Mouse (Mus musculus) MEL (cell line): ENCODE data around the gene Mybpc3. TPM values are rescaled to one million over a fixed set of nuclear protein-coding genes. Genes with fewer than 3 reads are reported as not detected.

Experiments used
- DNase-seq: peaks from one replicate; pipeline ENCODE4 v3.0.0; 2011; ENCODE audit warnings: low read depth, low spot score
- H3K27ac ChIP-seq: 2 replicates; pipeline ENCODE4 v1.5.1; 2012; ENCODE audit warnings: low read depth, mild to moderate bottlenecking, control low read depth, low read length, moderate library complexity; ENCODE audit not compliant: control insufficient read depth
- H3K27me3 ChIP-seq, 2 experiments: fragments of 150-350 bp in 1 of 2; sonication (generic) in 1 of 2; 2 replicates each; pipeline ENCODE4 v1.6.1; 2012; ENCODE audit warnings: low read length in 2 of 2, mild to moderate bottlenecking in 2 of 2, improper control_type of control experiment in 1 of 2, moderate library complexity in 1 of 2; ENCODE audit not compliant: insufficient read depth in 2 of 2, control insufficient read depth in 1 of 2
- H3K36me3 ChIP-seq, 2 experiments: 2 replicates each; pipeline ENCODE4 v1.6.1; 2012 to 2014; ENCODE audit warnings: low read length in 2 of 2, improper control_type of control experiment in 1 of 2, inconsistent platforms in 1 of 2, mild to moderate bottlenecking in 1 of 2; ENCODE audit not compliant: insufficient read depth in 2 of 2, control insufficient read depth in 1 of 2
- H3K4me1 ChIP-seq, 2 experiments: fragments of 150-350 bp in 1 of 2; sonication (generic) in 1 of 2; 2 replicates each; pipeline ENCODE4 v1.6.1; 2012; ENCODE audit warnings: low read length in 2 of 2, improper control_type of control experiment in 1 of 2, mild to moderate bottlenecking in 1 of 2; ENCODE audit not compliant: insufficient read depth in 2 of 2, control insufficient read depth in 1 of 2
- H3K4me3 ChIP-seq, 2 experiments: fragments of 150-350 bp in 1 of 2; sonication (generic) in 1 of 2; 2 replicates each; pipeline ENCODE4 v1.5.1; 2012; ENCODE audit warnings: low read depth in 2 of 2, low read length in 2 of 2, mild to moderate bottlenecking in 2 of 2, moderate library complexity in 2 of 2, control low read depth in 1 of 2, improper control_type of control experiment in 1 of 2; ENCODE audit not compliant: control insufficient read depth in 1 of 2, insufficient read depth in 1 of 2
- H3K79me2 ChIP-seq: 2 replicates; pipeline ENCODE4 v1.6.1; 2012; ENCODE audit warnings: mild to moderate bottlenecking, low read length, moderate library complexity; ENCODE audit not compliant: control insufficient read depth, poor library complexity, insufficient read depth
- H3K9ac ChIP-seq: 2 replicates; pipeline ENCODE4 v1.6.1; 2012; ENCODE audit warnings: low read depth, mild to moderate bottlenecking, control low read depth, low read length, moderate library complexity; ENCODE audit not compliant: control insufficient read depth, poor library complexity, severe bottlenecking
- H3K9me3 ChIP-seq: fragments of 150-350 bp; sonication (generic); replicated peaks from 2 replicates; pipeline ENCODE4 v1.6.1; 2012; ENCODE audit warnings: mild to moderate bottlenecking, low read length, improper control_type of control experiment, moderate library complexity; ENCODE audit not compliant: insufficient read depth
- BHLHE40 ChIP-seq: IDR thresholded peaks from 2 replicates; pipeline ENCODE4 v1.6.1; 2012; ENCODE audit warnings: low read depth, mild to moderate bottlenecking, inconsistent platforms, low read length, improper control_type of control experiment, borderline replicate concordance
- CHD1 ChIP-seq: IDR thresholded peaks from 2 replicates; pipeline ENCODE4 v1.6.1; 2012; ENCODE audit warnings: low read depth, mild to moderate bottlenecking, inconsistent platforms, low read length, improper control_type of control experiment
- CTCF ChIP-seq, 3 experiments: IDR thresholded peaks in 2 of 3; conservative IDR thresholded peaks in 1 of 3; 2 replicates each; pipeline ENCODE4 v1.5.1; 2011 to 2012; ENCODE audit warnings: low read length in 3 of 3, low read depth in 2 of 3, mild to moderate bottlenecking in 2 of 3, improper control_type of control experiment in 1 of 3, inconsistent platforms in 1 of 3, mixed read lengths in 1 of 3, moderate library complexity in 1 of 3; ENCODE audit not compliant: control insufficient read depth in 1 of 3, insufficient read depth in 1 of 3, poor library complexity in 1 of 3, severe bottlenecking in 1 of 3
- ELF1 ChIP-seq: IDR thresholded peaks from 2 replicates; pipeline ENCODE4 v1.6.1; 2014; ENCODE audit warnings: low read depth, mild to moderate bottlenecking, inconsistent platforms, low read length, improper control_type of control experiment, moderate library complexity
- EP300 ChIP-seq, 2 experiments: IDR thresholded peaks; 2 replicates each; pipeline ENCODE4 v1.6.1; 2011; ENCODE audit warnings: improper control_type of control experiment in 2 of 2, low read length in 2 of 2, low read depth in 1 of 2, mild to moderate bottlenecking in 1 of 2
- ETS1 ChIP-seq: IDR thresholded peaks from 2 replicates; pipeline ENCODE4 v1.6.1; 2012; ENCODE audit warnings: low read depth, mild to moderate bottlenecking, inconsistent platforms, low read length, improper control_type of control experiment, moderate library complexity
- GABPA ChIP-seq: IDR thresholded peaks from 2 replicates; pipeline ENCODE4 v1.6.1; 2012; ENCODE audit warnings: low read depth, mild to moderate bottlenecking, inconsistent platforms, low read length, improper control_type of control experiment, moderate library complexity
- HCFC1 ChIP-seq: IDR thresholded peaks from 2 replicates; pipeline ENCODE4 v1.6.1; 2012; ENCODE audit warnings: low read depth, mild to moderate bottlenecking, inconsistent platforms, low read length, improper control_type of control experiment, moderate library complexity
- JUND ChIP-seq: IDR thresholded peaks from 2 replicates; pipeline ENCODE4 v1.6.1; 2011; ENCODE audit warnings: low read depth, mild to moderate bottlenecking, improper control_type of control experiment, low read length
- MAX ChIP-seq: IDR thresholded peaks from 2 replicates; pipeline ENCODE4 v1.6.1; 2011; ENCODE audit warnings: low read length, improper control_type of control experiment
- MXI1 ChIP-seq: IDR thresholded peaks from 2 replicates; pipeline ENCODE4 v1.6.1; 2011; ENCODE audit warnings: mild to moderate bottlenecking, low read depth, low read length, improper control_type of control experiment
- NELFE ChIP-seq: IDR thresholded peaks from 2 replicates; pipeline ENCODE4 v1.6.1; 2011; ENCODE audit warnings: low read depth, low read length, improper control_type of control experiment
- POLR2A ChIP-seq, 2 experiments: IDR thresholded peaks; 2 replicates each; pipeline ENCODE4 v1.6.1; 2011 to 2012; ENCODE audit warnings: low read length in 2 of 2, mild to moderate bottlenecking in 2 of 2, control low read depth in 1 of 2, improper control_type of control experiment in 1 of 2, low read depth in 1 of 2, moderate library complexity in 1 of 2; ENCODE audit not compliant: control insufficient read depth in 1 of 2, insufficient read depth in 1 of 2, poor library complexity in 1 of 2
- POLR2AphosphoS2 ChIP-seq: IDR thresholded peaks from 2 replicates; pipeline ENCODE4 v1.6.1; 2011; ENCODE audit warnings: low read length, improper control_type of control experiment
- POLR2AphosphoS5 ChIP-seq: IDR thresholded peaks from 2 replicates; pipeline ENCODE4 v1.6.1; 2012; ENCODE audit warnings: low read depth, borderline replicate concordance, mild to moderate bottlenecking, inconsistent platforms, low read length, moderate library complexity, mixed read lengths
- RAD21 ChIP-seq: IDR thresholded peaks from 2 replicates; pipeline ENCODE4 v1.6.1; 2011; ENCODE audit warnings: mild to moderate bottlenecking, low read depth, low read length, improper control_type of control experiment
- RCOR1 ChIP-seq: IDR thresholded peaks from 2 replicates; pipeline ENCODE4 v1.6.1; 2012; ENCODE audit warnings: low read depth, mild to moderate bottlenecking, inconsistent platforms, low read length, improper control_type of control experiment
- SIN3A ChIP-seq: IDR thresholded peaks from 2 replicates; pipeline ENCODE4 v1.6.1; 2012; ENCODE audit warnings: low read length, improper control_type of control experiment, inconsistent platforms
- SMC3 ChIP-seq: IDR thresholded peaks from 2 replicates; pipeline ENCODE4 v1.6.1; 2011; ENCODE audit warnings: low read depth, low read length, improper control_type of control experiment
- USF2 ChIP-seq, 2 experiments: IDR thresholded peaks; 2 replicates each; pipeline ENCODE4 v1.6.1; 2011 to 2012; ENCODE audit warnings: improper control_type of control experiment in 2 of 2, low read length in 2 of 2, borderline replicate concordance in 1 of 2, inconsistent platforms in 1 of 2, low read depth in 1 of 2, mild to moderate bottlenecking in 1 of 2; ENCODE audit not compliant: insufficient read depth in 1 of 2
- ZC3H11A ChIP-seq: IDR thresholded peaks from 2 replicates; pipeline ENCODE4 v1.6.1; 2012; ENCODE audit warnings: low read depth, mild to moderate bottlenecking, inconsistent platforms, low read length, improper control_type of control experiment
- polyA plus RNA-seq, 2 experiments: library from polyadenylated mRNA; stranded (reverse) in 1 of 2; unstranded in 1 of 2; fragments of >175 nt in 1 of 2; fragments of >200 nt in 1 of 2; gene quantifications; 2 replicates each; pipeline versions ENCODE4 v1.2.1 to v1.2.4; 2012; ENCODE audit warnings: low replicate concordance in 2 of 2, low read depth in 1 of 2; ENCODE audit not compliant: insufficient read length in 2 of 2, insufficient read depth in 1 of 2, missing spikeins in 1 of 2
- total RNA-seq: library from RNA; depleted of rRNA; stranded (reverse); fragments of 300-350 nt; gene quantifications from 2 replicates; pipeline ENCODE4 v1.2.3, GENCODE M21; 2012

Gene Mybpc3
- total and polyA plus RNA-seq, 3 experiments = 0.19 to 0.50 TPM; not detected in 1

DNA sequence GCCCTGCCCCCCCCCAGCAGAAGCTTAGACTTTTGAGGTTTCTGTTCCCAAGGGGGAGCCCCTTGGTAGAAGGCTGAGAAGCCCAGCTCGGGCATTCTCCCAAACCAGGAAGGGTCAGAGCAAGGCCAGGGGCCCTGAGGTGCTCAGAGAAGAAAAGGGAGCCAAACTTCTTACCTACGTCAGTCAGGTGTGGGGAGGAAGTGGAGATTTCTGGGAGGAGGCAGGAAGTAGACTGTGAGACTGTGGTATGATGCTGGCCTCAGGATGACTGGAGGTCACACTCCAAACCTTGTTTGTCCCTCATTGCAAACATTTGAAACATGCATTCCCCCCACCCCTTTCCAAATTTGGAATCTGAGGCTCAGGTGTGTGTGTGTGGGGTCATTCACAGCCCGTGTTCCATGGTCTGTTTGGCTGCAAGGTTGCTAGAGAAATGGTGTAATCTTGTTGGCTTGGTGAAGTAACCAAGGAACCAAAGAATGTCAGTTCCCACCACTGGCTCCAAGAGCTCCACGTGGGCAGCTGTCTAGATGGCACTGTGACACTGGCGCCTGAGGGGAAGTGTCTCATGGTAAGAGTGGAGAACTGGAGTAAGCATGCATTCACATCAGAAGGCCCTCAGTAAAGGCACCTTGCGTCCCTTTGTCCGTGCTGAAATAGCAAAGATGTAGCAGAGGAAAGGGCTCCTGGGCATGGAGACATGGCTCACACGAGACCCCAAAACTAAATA is 37.0 kb upstream of the Mybpc3 start:
- Histone ChIP-seq H3K4me1 (peaks cover 5 to 16% of the 10 kb centered on the region in 2 experiments), H3K36me3 (peaks cover 0 to 10% of the 10 kb centered on the region in 2 experiments; a peak in 2 of 4 replicates), H3K79me2 (no peaks in the 10 kb centered on the region), H3K9ac (no peak overlapping the region), H3K4me3 (no peak overlapping the region), H3K9me3 (no peaks in the 10 kb centered on the region), H3K27ac (no peak overlapping the region), H3K27me3 (no peaks in the 10 kb centered on the region)
- TF ChIP-seq POLR2AphosphoS5 = peak; percentile 84; the same call in 1 of the 2 replicates
- TF ChIP-seq MAX = no peak
- no peak for DNase-seq

DNA sequence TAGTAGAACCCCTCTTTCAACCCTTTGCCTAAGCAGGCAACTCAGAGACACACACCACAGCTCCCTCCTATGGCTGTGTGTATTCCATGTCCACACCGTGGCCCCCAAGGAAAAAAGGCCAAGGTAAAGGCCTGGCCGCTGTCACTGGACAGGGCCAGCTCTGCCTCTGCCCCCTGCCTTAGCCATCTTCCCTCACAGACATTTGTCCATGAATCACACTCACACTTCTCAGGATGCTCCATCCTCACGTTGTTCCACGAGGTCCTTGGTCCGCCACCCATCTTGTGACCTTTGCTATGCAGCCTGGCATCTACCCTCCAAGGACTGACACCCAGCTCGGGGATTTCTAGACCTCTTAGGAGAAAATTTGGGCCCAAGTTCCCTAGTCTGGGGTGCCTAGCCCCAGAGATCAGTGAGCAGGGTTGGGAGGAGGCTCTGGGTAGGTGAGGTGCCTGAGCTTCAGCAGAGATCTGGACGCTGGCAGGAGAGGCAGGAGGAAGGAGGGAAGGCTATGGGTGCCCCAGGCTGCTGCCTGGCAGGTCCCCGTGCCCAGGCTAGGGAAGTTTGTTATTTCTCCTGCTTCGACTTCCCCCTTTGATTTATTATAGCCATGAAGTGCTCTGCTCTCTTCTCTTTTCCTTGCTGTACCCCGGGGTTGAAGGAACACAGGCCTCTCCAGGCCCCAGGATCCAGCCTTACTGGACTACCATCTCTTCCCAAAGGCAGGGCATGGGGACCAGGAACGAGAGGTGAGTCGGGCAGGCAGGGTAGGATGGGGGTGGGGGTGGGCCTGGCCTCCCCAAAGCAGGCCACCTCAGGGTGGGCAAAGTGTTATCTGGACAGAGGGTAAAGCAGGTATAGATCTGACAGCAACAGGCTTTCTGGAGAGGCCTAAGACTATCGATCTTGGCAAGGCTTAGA is 35.9 kb upstream of the Mybpc3 start, which contains the start of gene Spi1:
TSS of gene Spi1 (plus strand) at position 616 of the 921 bp plus-strand sequence.
- H3K4me3 ChIP-seq = peak within 1 kb of the TSS; percentile 24 to 35
- H3K9me3 ChIP-seq = no peaks in the 10 kb centered on the region
- H3K27me3 ChIP-seq = no peaks in the 10 kb centered on the region
- peaks cover 0 to 10% of the 10 kb centered on the region in 2 experiments; a peak in 2 of 4 replicates for H3K36me3 ChIP-seq
- TF ChIP-seq POLR2AphosphoS5 (peak; percentile 96; the same call in 1 of the 2 replicates), POLR2AphosphoS2 (no peak)
- H3K79me2 ChIP-seq = peaks cover 1% of the 10 kb centered on the region; the same call in 1 of the 2 replicates
- peaks cover 5 to 16% of the 10 kb centered on the region in 2 experiments for H3K4me1 ChIP-seq
- peak within 1 kb of the TSS; percentile 63 for H3K9ac ChIP-seq
- peak within 1 kb of the TSS; percentile 63 for H3K27ac ChIP-seq
- DNase-seq = no peak

DNA sequence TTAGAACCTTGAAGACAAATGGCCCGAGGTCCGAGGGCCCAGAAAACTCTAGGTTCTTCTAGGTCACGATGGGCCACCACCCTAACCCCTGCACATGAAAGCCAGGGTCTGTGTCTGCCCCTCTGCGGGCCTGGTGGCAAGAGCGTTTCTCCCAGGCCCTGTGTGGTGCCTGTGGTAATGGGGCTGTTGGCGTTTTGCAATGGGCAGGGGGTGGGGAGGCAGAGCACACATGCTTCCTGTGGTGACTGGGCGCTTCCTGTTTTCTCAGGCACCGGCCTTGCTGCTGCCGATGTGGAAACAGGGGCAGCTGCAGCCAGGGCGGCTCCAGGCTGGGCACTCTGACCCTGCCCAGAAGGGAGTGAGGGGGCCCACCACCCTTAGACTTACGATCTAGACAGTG is 35.1 kb upstream of the Mybpc3 start:
- H3K79me2 ChIP-seq = peaks cover 1% of the 10 kb centered on the region; the same call in 1 of the 2 replicates
- H3K27me3 ChIP-seq = no peaks in the 10 kb centered on the region
- H3K9ac ChIP-seq = peak overlapping the region; percentile 63
- DNase-seq = peak; percentile 88
- H3K9me3 ChIP-seq = no peaks in the 10 kb centered on the region
- peak overlapping the region; percentile 24 to 35 for H3K4me3 ChIP-seq
- H3K4me1 ChIP-seq = peaks cover 5 to 24% of the 10 kb centered on the region in 2 experiments
- H3K27ac ChIP-seq = peak overlapping the region; percentile 63
- H3K36me3 ChIP-seq = peaks cover 0 to 18% of the 10 kb centered on the region in 2 experiments; a peak in 2 of 4 replicates
- TF ChIP-seq RCOR1 (no peak), ELF1 (peak; percentile 74), POLR2AphosphoS5 (peak; percentile 94; the same call in 1 of the 2 replicates), USF2 (IDR thresholded peaks at IDR 0.05; ENCODE audit: borderline replicate concordance in 1 of 2, insufficient read depth in 1 of 2, low read depth in 1 of 2, low read length in 2 of 2) (no peak), CHD1 (no peak), ZC3H11A (no peak), CTCF (IDR thresholded peaks at IDR 0.05 in 2 of 3, conservative IDR thresholded peaks at IDR 0.05 in 1 of 3; ENCODE audit: control insufficient read depth in 1 of 3, insufficient read depth in 1 of 3, low read depth in 2 of 3, low read length in 3 of 3, poor library complexity in 1 of 3, severe bottlenecking in 1 of 3) (no peak), POLR2AphosphoS2 (no peak), ETS1 (peak; percentile 75), POLR2A (IDR thresholded peaks at IDR 0.05; ENCODE audit: control insufficient read depth in 1 of 2, insufficient read depth in 1 of 2, low read depth in 1 of 2, low read length in 2 of 2, poor library complexity in 1 of 2) (peak; percentile 66; a peak in 3 of 4 replicates), BHLHE40 (0 out of 2 replicates have a peak, but pooled peaks have one; percentile 34), JUND (0 out of 2 replicates have a peak, but pooled peaks have one; percentile 42), EP300 (IDR thresholded peaks at IDR 0.05; ENCODE audit: low read depth in 1 of 2, low read length in 2 of 2) (peak; percentile 40 to 53; a peak in 3 of 4 replicates), GABPA (no peak), SMC3 (no peak), HCFC1 (peak; percentile 75), RAD21 (no peak), SIN3A (peak; percentile 77), MXI1 (peak; percentile 83), NELFE (peak; percentile 71)
